Mouse (Mus musculus) embryonic facial prominence, embryonic 14.5 days (tissue): ENCODE data around the gene Gimap8. TPM values are rescaled to one million over a fixed set of nuclear protein-coding genes. Genes with fewer than 3 reads are reported as not detected.

Experiments used
- ATAC-seq: fragments of 200-750 bp; cut with Nextera tagmentation; 2 replicates; pipeline ENCODE4 v1.8.0; 2017; ENCODE audit warnings: low read depth, moderate number of reproducible peaks, moderate TSS enrichment
- DNase-seq: peaks from one replicate; pipeline ENCODE4 v3.0.0-alpha.2; 2015; ENCODE audit warnings: low spot score
- H3K27ac ChIP-seq: fragments of 300-500 bp; sonication (generic); replicated peaks from 2 replicates; pipeline ENCODE4 v1.5.1; 2014; ENCODE audit warnings: low read depth, mild to moderate bottlenecking, low read length, moderate library complexity
- H3K27me3 ChIP-seq: fragments of 300-500 bp; sonication (generic); replicated peaks from 2 replicates; pipeline ENCODE4 v1.6.1; 2014; ENCODE audit warnings: low read length; ENCODE audit not compliant: control insufficient read depth, insufficient read depth
- H3K36me3 ChIP-seq: fragments of 300-500 bp; sonication (generic); 2 replicates; pipeline ENCODE4 v1.6.1; 2014; ENCODE audit warnings: low read length, mixed read lengths; ENCODE audit not compliant: control insufficient read depth, insufficient read depth
- H3K4me1 ChIP-seq: fragments of 300-500 bp; sonication (generic); 2 replicates; pipeline ENCODE4 v1.6.1; 2014; ENCODE audit warnings: antibody characterized with exemption, low read length; ENCODE audit not compliant: control insufficient read depth, insufficient read depth
- H3K4me2 ChIP-seq: fragments of 300-500 bp; sonication (generic); 2 replicates; pipeline ENCODE4 v1.6.1; 2014; ENCODE audit warnings: low read depth, mild to moderate bottlenecking, low read length, moderate library complexity, mixed read lengths
- H3K4me3 ChIP-seq: fragments of 300-500 bp; sonication (generic); 2 replicates; pipeline ENCODE4 v1.5.1; 2014; ENCODE audit warnings: low read depth, mild to moderate bottlenecking, low read length
- H3K9ac ChIP-seq: fragments of 300-500 bp; sonication (generic); 2 replicates; pipeline ENCODE4 v1.6.1; 2014; ENCODE audit warnings: low read depth, mild to moderate bottlenecking, low read length, moderate library complexity, mixed read lengths
- H3K9me3 ChIP-seq: fragments of 300-500 bp; sonication (generic); 2 replicates; pipeline ENCODE4 v1.6.1; 2016; ENCODE audit warnings: low read length; ENCODE audit not compliant: control insufficient read depth
- WGBS: fragments of 180-500 bp; shearing (Covaris S2); extraction: QIAGEN DNeasy Blood & Tissue Kit; methylation state at CpG from one replicate; pipeline ENCODE4 v1.1.7; 2014; 5-methylcytosine and 5-hydroxymethylcytosine counted together
- polyA plus RNA-seq: library from polyadenylated mRNA; unstranded; fragments of >200 nt; fragmentation: Nextera tagmentation; extraction: Ambion mirVana; gene quantifications from 2 replicates; pipeline ENCODE4 v1.2.1, GENCODE M21; 2014

Gimap8 gene
- polyA plus RNA-seq, 1 experiment from 2014 or later: 0.93 TPM

DNA sequence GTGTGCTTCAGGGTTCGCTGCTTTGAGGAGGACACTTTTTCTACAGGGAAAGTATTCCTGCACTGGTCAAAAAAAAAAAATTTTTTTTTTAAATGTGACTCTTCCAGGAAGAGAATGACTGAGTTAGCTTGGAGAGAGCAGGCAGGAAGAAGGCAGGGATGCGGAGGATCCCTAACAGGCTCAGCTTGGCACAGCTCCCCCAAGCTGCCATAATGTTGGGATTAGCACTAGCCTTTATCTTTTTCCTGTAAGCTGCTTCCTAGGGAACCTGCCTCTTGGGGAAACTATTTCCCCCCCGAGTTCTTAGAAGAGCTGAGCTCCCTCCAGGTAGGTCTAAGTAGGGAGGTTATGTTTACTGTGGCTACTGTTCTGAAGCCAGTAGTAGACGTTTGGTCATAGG, 37.8 kb downstream of the Gimap8 start:
- no peak for ATAC-seq
- Histone ChIP-seq H3K4me1 (no peaks in the 10 kb centered on the region), H3K27ac (no peak overlapping the region), H3K27me3 (no peaks in the 10 kb centered on the region), H3K4me3 (no peak overlapping the region), H3K36me3 (no peaks in the 10 kb centered on the region), H3K9ac (no peak overlapping the region), H3K9me3 (no peaks in the 10 kb centered on the region), H3K4me2 (no peak overlapping the region)
- WGBS: 52% methylated on average over 4 of the region's 4 CpGs
- no peak for DNase-seq

DNA sequence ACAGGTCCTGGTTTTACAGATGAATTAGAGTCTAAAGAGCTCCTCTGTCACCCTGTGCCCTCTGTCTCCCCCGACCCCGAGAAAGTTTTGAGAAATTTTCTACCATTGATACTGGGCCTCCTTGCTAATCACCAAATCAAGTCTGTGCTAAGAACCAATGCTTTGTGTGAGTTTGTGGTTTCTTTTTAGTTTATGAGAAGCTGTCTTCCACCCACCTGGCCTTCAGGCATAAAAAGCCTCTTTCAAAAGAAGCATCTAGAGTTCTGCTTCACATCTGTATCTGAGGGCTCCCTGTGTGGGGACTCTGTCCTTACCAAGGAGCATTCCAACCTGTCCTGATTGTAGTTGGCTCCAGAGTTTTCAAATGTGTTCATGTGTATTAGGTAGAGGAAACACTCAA, 38.2 kb downstream of the Gimap8 start:
- no peaks in the 10 kb centered on the region for H3K36me3 ChIP-seq
- no peak overlapping the region for H3K9ac ChIP-seq
- H3K27ac ChIP-seq: no peak overlapping the region
- whole genome bisulfite sequencing: 54% methylated on average over 2 of the region's 2 CpGs
- no peaks in the 10 kb centered on the region for H3K27me3 ChIP-seq
- no peak for ATAC-seq
- no peak for DNase-seq
- H3K9me3 ChIP-seq: no peaks in the 10 kb centered on the region
- no peak overlapping the region for H3K4me2 ChIP-seq
- no peak overlapping the region for H3K4me3 ChIP-seq
- no peaks in the 10 kb centered on the region for H3K4me1 ChIP-seq

DNA sequence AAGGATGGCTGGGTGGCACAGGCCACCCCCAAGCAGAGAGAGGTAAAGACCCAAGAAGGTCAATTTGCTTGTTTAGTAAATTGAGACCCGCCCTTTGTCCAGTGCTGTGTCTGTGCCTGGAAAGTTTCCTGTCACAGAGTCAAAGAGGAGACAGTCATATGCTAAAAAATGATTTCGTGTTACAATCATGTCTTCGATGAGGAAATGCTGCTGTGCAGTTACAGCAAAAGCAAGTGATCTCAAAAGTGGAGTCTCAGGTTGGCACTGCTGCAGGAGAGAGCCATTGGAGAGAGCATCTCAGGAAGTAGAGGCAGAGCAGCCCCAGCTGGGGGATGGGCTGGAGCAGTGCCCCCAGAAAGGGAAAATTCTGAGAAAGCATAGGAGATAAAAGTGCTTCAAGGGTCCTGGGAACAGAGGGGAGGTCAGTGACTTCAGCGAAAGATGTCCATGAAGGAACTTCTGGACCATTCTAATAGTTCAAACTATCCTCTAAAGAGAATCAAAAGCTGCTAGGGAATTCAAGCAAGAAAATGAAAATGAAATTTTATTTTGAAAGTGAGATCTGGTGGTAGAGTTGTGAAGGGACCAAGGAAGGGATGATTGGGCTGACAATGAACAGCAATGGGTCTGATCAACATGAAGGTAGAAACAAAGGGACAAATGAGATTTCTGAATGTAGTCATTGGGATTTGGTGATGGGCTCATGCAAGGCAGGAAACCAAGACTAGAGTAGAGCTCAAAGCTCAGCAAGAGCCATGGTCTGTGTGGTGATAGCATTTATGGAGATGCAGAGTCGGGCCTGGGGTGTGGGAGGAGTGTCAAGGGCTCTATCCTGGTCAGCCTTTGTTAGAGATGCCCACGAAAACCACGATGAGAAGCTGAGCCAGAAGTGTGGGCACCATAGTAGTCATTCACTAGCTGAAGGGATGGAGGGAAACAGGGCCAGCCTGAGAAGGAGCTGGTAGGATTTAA, 38.9 kb downstream of the Gimap8 start:
- Histone ChIP-seq H3K9ac (no peak overlapping the region), H3K4me1 (no peaks in the 10 kb centered on the region), H3K27ac (no peak overlapping the region), H3K4me2 (no peak overlapping the region), H3K9me3 (no peaks in the 10 kb centered on the region), H3K27me3 (no peaks in the 10 kb centered on the region), H3K4me3 (no peak overlapping the region), H3K36me3 (no peaks in the 10 kb centered on the region)
- 82% methylated on average over 7 of the region's 7 CpGs for WGBS
- DNase-seq (no peak), ATAC-seq (no peak)

DNA sequence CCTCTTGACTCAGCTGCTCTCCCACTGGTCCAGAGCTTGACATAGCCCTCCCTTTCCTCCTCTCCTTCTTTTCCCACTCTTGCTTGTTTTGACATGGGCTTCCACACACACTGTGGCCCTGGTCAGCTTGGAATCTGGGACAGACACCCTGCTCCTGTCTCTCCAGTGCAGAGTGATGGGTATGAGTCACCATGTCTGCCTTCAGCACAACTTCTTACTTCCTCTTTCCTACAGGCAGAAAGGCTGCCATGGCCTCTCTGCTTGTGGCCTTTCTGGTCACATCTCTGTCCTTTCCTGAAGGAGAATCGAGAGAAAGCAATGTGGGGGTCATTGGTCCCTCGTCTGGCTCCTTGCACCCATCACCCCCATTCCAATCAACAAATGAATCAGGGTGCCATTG, 40.0 kb downstream of the Gimap8 start:
- no peak overlapping the region for H3K4me3 ChIP-seq
- H3K27ac ChIP-seq: no peak overlapping the region
- H3K9ac ChIP-seq: no peak overlapping the region
- H3K4me2 ChIP-seq: no peak overlapping the region
- no peaks in the 10 kb centered on the region for H3K4me1 ChIP-seq
- DNase-seq (no peak), ATAC-seq (no peak)
- no peaks in the 10 kb centered on the region for H3K27me3 ChIP-seq
- H3K9me3 ChIP-seq: no peaks in the 10 kb centered on the region
- WGBS: 72% methylated on average over 2 of the region's 2 CpGs
- H3K36me3 ChIP-seq: no peaks in the 10 kb centered on the region

DNA sequence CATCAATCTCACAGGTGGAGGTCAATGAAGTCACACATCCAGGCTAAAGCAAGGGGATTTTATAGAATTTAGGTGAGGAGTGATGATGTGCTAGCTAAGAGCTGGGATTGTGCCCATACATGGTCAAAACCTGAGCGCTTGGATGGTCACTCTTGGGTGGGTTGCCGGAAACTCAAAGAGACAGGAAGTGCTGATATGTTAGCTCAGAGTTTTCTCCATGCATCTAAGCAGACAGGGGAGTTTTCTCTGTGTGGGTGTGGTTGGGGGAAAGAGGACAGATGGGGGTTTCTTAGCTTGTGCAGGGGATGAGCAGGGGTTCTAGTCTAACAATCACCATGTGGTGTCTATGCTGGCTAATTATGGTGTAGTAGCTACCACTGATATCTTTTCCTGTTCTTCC, 42.3 kb downstream of the Gimap8 start:
- Histone ChIP-seq H3K9me3 (no peaks in the 10 kb centered on the region), H3K4me1 (no peaks in the 10 kb centered on the region), H3K9ac (no peak overlapping the region), H3K36me3 (no peaks in the 10 kb centered on the region), H3K27me3 (no peaks in the 10 kb centered on the region), H3K4me3 (no peak overlapping the region), H3K4me2 (no peak overlapping the region), H3K27ac (no peak overlapping the region)
- 85% methylated on average over 2 of the region's 2 CpGs for WGBS
- ATAC-seq: no peak
- DNase-seq: no peak

DNA sequence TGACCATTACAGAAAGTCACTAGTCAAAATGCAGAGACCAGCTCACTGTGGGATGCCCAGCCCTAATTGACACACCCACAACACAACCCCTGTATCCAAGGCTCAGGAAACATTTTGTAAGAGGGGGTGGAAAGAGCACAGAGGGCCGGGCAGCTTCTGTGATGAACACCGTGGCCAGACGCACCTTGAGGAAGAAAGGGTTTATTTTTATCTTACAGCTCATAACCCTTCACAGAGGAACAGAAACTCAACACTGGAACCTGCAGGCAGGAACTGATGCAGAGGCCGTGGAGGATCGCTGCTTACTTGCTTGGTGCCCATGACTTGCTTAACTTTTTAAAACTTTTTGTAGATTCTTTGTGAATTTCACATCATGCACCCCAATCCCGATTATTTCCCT, 45.9 kb downstream of the Gimap8 start:
- no peak overlapping the region for H3K4me3 ChIP-seq
- no peak overlapping the region for H3K9ac ChIP-seq
- H3K4me1 ChIP-seq: no peaks in the 10 kb centered on the region
- H3K4me2 ChIP-seq: no peak overlapping the region
- ATAC-seq (no peak), DNase-seq (no peak)
- H3K27ac ChIP-seq: no peak overlapping the region
- WGBS: 81% methylated on average over 6 of the region's 6 CpGs
- H3K27me3 ChIP-seq: no peaks in the 10 kb centered on the region
- no peaks in the 10 kb centered on the region for H3K36me3 ChIP-seq
- H3K9me3 ChIP-seq: no peaks in the 10 kb centered on the region

DNA sequence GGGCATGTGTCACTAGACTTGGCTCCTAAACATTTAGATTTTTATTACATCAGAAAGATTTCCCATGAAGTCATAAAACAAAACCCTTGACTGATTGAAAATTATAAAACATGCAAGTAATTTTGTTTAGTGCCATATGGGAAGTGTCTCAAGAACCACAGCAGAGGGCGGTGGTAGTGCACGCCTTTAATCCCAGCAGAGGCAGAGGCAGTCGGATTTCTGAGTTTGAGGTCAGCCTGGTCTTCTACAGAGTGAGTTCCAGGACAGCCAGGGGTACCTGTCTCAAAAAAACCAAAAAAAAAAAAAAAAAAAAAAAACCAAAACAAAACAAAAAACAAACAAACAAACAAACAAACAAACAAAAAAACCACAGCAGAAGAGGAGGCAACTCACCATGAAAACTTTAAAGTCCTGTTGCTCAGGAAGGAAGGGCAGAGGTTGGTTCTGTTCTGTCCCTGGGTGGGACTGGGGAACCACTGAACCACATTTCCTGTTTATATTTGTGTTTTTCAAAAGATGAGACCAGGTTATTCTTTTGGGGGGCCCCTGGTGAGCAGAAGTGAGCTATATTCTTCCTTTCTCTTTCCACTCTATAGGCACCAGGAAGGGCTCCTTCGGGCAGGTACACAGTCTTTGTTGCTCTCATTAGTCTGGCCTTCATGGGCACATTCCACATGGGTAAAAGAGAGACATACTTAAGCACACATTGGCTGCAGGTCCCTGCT, 50.0 kb downstream of the Gimap8 start:
- no peak for DNase-seq
- no peaks in the 10 kb centered on the region for H3K4me1 ChIP-seq
- no peaks in the 10 kb centered on the region for H3K36me3 ChIP-seq
- H3K9ac ChIP-seq: no peak overlapping the region
- H3K4me3 ChIP-seq: no peak overlapping the region
- H3K9me3 ChIP-seq: no peaks in the 10 kb centered on the region
- H3K4me2 ChIP-seq: no peak overlapping the region
- 0 out of 2 replicates have a peak overlapping the region, but pooled peaks have one; percentile 39 for H3K27ac ChIP-seq
- no peak for ATAC-seq
- 79% methylated on average over 4 of the region's 4 CpGs for WGBS
- no peaks in the 10 kb centered on the region for H3K27me3 ChIP-seq

DNA sequence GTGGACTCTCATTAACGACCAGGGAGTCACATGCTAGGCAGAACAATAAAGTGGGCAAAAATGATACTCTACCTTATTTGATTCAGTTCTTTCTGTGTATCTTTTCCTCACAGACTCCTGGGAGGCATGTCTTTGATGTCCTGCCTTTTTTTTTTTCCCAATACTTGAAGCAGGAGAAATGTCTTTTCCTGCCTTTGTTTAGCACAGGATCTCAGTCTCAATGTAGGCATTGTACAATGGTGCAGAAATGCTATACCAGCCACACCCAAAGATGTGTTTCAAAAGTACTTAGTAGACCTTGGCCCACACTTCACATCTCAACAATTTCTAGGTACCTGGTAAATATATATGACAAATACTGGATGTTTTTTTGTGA, 50.5 kb downstream of the Gimap8 start:
- Histone ChIP-seq H3K4me1 (no peaks in the 10 kb centered on the region), H3K9ac (no peak overlapping the region), H3K4me3 (no peak overlapping the region), H3K27ac (no peak overlapping the region), H3K36me3 (no peaks in the 10 kb centered on the region), H3K9me3 (no peaks in the 10 kb centered on the region), H3K4me2 (no peak overlapping the region), H3K27me3 (no peaks in the 10 kb centered on the region)
- WGBS: 40% methylated on average over 1 of the region's 1 CpGs
- DNase-seq: no peak
- no peak for ATAC-seq
